Mouse (Mus musculus): ENCODE data around the gene Fli1. TPM values are rescaled to one million over a fixed set of nuclear protein-coding genes. Genes with fewer than 3 reads are reported as not detected.

Fli1 gene
- polyA plus RNA-seq, 1 experiment = 24.4 TPM

DNA sequence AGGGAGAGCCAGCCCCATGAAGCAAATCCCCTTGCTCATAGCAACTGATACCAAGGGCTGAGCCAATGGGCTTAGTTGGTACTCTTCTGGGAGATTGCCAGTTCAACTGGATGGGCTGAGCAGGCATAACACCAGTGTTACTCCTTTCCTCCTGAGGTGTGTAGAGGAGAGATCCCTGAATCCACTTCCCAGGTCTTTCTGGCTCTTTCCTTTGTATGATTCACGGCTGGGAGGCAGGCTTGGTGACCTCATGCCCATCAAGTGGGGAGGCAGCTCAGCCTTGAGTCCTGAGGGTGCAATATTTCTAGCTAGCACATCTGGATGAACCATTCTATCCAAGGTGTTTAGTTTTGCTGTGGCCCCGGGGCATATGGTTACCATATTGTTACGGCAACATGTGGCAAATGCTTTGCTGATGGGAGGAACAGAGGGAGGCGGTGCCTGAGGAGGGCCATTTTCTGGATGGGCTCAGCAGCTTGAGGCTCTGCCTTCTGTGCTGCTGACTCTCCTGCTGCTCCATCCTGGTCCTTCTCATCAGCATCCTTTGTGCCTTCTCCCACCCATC lies 52.8 kb downstream of the Fli1 start:
- DNase-seq (ENCODE audit: low read depth in 1 of 2, low spot score in 2 of 2) = no peak
- 88% methylated on average over 4 of the region's 4 CpGs for WGBS
- no peaks in the 10 kb centered on the region for H3K27me3 ChIP-seq (ENCODE audit: control insufficient read depth, insufficient read depth, low read length)
- H3K27ac ChIP-seq (ENCODE audit: insufficient read depth, low read length) = no peak overlapping the region
- TF ChIP-seq POLR2A (IDR thresholded peaks at IDR 0.05; ENCODE audit: low read depth, low read length) (no peak), CTCF (IDR thresholded peaks at IDR 0.05; ENCODE audit: extremely low read depth, insufficient read depth, insufficient read length, insufficient replicate concordance) (no peak)
- H3K4me3 ChIP-seq (ENCODE audit: extremely low read depth, insufficient read depth, insufficient read length) = no peak overlapping the region
- peaks cover 3% of the 10 kb centered on the region; the same call in 1 of the 2 replicates for H3K36me3 ChIP-seq (ENCODE audit: control insufficient read depth, insufficient read depth, low read length)
- peaks cover 41% of the 10 kb centered on the region; the same call in 1 of the 2 replicates for H3K4me1 ChIP-seq (ENCODE audit: control insufficient read depth, insufficient read depth, insufficient read length)

DNA sequence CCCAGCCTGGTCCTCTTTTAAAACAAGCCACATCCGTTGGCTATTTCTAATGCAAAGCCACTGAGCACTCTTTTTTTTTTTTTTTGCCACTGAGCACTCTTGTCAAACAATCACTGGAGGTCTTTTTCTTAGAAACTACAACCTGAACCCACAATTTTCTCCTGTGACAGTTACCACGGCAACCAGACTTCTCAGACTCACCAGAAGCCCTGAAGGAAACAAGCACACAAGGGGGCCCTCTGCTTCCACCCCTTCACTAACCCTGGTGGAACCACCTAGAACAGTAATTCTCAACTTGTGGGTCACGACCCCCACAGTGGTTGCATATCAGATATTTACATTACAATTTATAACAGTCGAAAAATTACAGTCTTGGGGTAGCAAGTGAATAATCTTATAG lies 53.3 kb downstream of the Fli1 start:
- no peak for TF ChIP-seq CTCF (IDR thresholded peaks at IDR 0.05; ENCODE audit: extremely low read depth, insufficient read depth, insufficient read length, insufficient replicate concordance)
- no peak for TF ChIP-seq POLR2A (IDR thresholded peaks at IDR 0.05; ENCODE audit: low read depth, low read length)
- peaks cover 37% of the 10 kb centered on the region; the same call in 1 of the 2 replicates for H3K4me1 ChIP-seq (ENCODE audit: control insufficient read depth, insufficient read depth, insufficient read length)
- H3K4me3 ChIP-seq (ENCODE audit: extremely low read depth, insufficient read depth, insufficient read length) = no peak overlapping the region
- H3K36me3 ChIP-seq (ENCODE audit: control insufficient read depth, insufficient read depth, low read length) = peaks cover 7% of the 10 kb centered on the region
- WGBS = 37% methylated on average over 4 of the region's 4 CpGs
- DNase-seq (ENCODE audit: low read depth in 1 of 2, low spot score in 2 of 2) = no peak
- no peak overlapping the region for H3K27ac ChIP-seq (ENCODE audit: insufficient read depth, low read length)
- H3K27me3 ChIP-seq (ENCODE audit: control insufficient read depth, insufficient read depth, low read length) = no peaks in the 10 kb centered on the region

DNA sequence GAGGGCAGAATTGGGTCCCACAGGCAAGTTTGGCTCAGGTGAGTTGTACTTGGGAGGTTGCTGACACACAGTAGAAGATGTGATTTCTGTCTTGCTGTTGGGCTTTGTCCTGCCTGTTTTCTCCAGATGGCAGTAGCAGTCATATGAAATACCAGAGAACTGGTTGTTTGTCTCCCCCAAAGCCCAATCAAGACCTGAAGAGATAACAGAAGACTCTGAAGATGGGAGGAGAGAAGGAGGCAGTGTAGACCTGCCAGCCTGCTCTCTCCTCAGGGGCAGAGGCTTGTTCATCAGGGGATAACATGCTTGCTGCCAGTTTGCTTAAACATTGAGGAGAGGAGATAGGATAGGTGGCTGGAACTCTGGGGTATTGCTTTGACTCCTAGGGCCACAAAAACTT lies 54.0 kb downstream of the Fli1 start:
- H3K27ac ChIP-seq (ENCODE audit: insufficient read depth, low read length) = peak overlapping the region; percentile 37; the same call in 1 of the 2 replicates
- H3K27me3 ChIP-seq (ENCODE audit: control insufficient read depth, insufficient read depth, low read length) = no peaks in the 10 kb centered on the region
- TF ChIP-seq CTCF (IDR thresholded peaks at IDR 0.05; ENCODE audit: extremely low read depth, insufficient read depth, insufficient read length, insufficient replicate concordance) (no peak), POLR2A (IDR thresholded peaks at IDR 0.05; ENCODE audit: low read depth, low read length) (no peak)
- H3K4me1 ChIP-seq (ENCODE audit: control insufficient read depth, insufficient read depth, insufficient read length) = peaks cover 33% of the 10 kb centered on the region; the same call in 1 of the 2 replicates
- no peak overlapping the region for H3K4me3 ChIP-seq (ENCODE audit: extremely low read depth, insufficient read depth, insufficient read length)
- DNase-seq (ENCODE audit: low read depth in 1 of 2, low spot score in 2 of 2) = no peak
- peaks cover 11% of the 10 kb centered on the region for H3K36me3 ChIP-seq (ENCODE audit: control insufficient read depth, insufficient read depth, low read length)

- peaks cover 13% of the 10 kb centered on the region for H3K36me3 ChIP-seq (ENCODE audit: control insufficient read depth, insufficient read depth, low read length)
- H3K4me1 ChIP-seq (ENCODE audit: control insufficient read depth, insufficient read depth, insufficient read length) = peaks cover 26% of the 10 kb centered on the region; the same call in 1 of the 2 replicates
- no peak for DNase-seq (ENCODE audit: low read depth in 1 of 2, low spot score in 2 of 2)
- H3K27ac ChIP-seq (ENCODE audit: insufficient read depth, low read length) = no peak overlapping the region
- 63% methylated on average over 5 of the region's 5 CpGs for WGBS
- no peak overlapping the region for H3K4me3 ChIP-seq (ENCODE audit: extremely low read depth, insufficient read depth, insufficient read length)
- no peaks in the 10 kb centered on the region for H3K27me3 ChIP-seq (ENCODE audit: control insufficient read depth, insufficient read depth, low read length)
- no peak for TF ChIP-seq CTCF (IDR thresholded peaks at IDR 0.05; ENCODE audit: extremely low read depth, insufficient read depth, insufficient read length, insufficient replicate concordance)
- TF ChIP-seq POLR2A (IDR thresholded peaks at IDR 0.05; ENCODE audit: low read depth, low read length) = no peak
Observed at GRCm38 (mm10) chr9:32487823-32488222, 54.8 kb downstream of the Fli1 start.

DNA sequence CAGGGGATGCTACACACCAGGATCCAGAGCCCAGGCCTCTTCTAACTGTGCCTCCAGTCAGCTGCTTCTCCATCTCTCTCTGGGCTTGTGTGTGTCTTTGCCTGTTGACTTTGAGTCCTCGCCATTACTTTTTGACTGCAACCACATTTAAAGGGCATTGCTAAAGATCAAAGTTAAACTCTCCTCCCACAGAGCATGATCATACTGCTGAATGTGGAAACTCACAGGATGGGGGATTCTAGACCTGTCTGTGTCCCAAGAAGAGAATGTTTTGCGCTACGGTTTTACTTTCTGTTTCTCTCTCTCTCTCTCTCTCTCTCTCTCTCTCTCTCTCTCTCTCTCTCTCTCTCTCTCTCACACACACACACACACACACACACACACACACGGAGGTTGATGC lies 55.3 kb downstream of the Fli1 start:
- H3K27me3 ChIP-seq (ENCODE audit: control insufficient read depth, insufficient read depth, low read length) = no peaks in the 10 kb centered on the region
- H3K4me3 ChIP-seq (ENCODE audit: extremely low read depth, insufficient read depth, insufficient read length) = no peak overlapping the region
- H3K27ac ChIP-seq (ENCODE audit: insufficient read depth, low read length) = peak overlapping the region; percentile 46; the same call in 1 of the 2 replicates
- H3K36me3 ChIP-seq (ENCODE audit: control insufficient read depth, insufficient read depth, low read length) = peaks cover 17% of the 10 kb centered on the region
- TF ChIP-seq POLR2A (IDR thresholded peaks at IDR 0.05; ENCODE audit: low read depth, low read length) = no peak
- no peak for TF ChIP-seq CTCF (IDR thresholded peaks at IDR 0.05; ENCODE audit: extremely low read depth, insufficient read depth, insufficient read length, insufficient replicate concordance)
- WGBS = 45% methylated on average over 4 of the region's 4 CpGs
- DNase-seq (ENCODE audit: low read depth in 1 of 2, low spot score in 2 of 2) = no peak
- peaks cover 23% of the 10 kb centered on the region; the same call in 1 of the 2 replicates for H3K4me1 ChIP-seq (ENCODE audit: control insufficient read depth, insufficient read depth, insufficient read length)

- peaks cover 27% of the 10 kb centered on the region for H3K36me3 ChIP-seq (ENCODE audit: control insufficient read depth, insufficient read depth, low read length)
- TF ChIP-seq CTCF (IDR thresholded peaks at IDR 0.05; ENCODE audit: extremely low read depth, insufficient read depth, insufficient read length, insufficient replicate concordance) = no peak
- TF ChIP-seq POLR2A (IDR thresholded peaks at IDR 0.05; ENCODE audit: low read depth, low read length) = no peak
- H3K27ac ChIP-seq (ENCODE audit: insufficient read depth, low read length) = no peak overlapping the region
- no peaks in the 10 kb centered on the region for H3K27me3 ChIP-seq (ENCODE audit: control insufficient read depth, insufficient read depth, low read length)
- WGBS = 47% methylated on average over 5 of the region's 5 CpGs
- peaks cover 12% of the 10 kb centered on the region; the same call in 1 of the 2 replicates for H3K4me1 ChIP-seq (ENCODE audit: control insufficient read depth, insufficient read depth, insufficient read length)
- no peak for DNase-seq (ENCODE audit: low read depth in 1 of 2, low spot score in 2 of 2)
- H3K4me3 ChIP-seq (ENCODE audit: extremely low read depth, insufficient read depth, insufficient read length) = no peak overlapping the region
Observed at GRCm38 (mm10) chr9:32480418-32480817, 62.2 kb downstream of the Fli1 start.

- Histone ChIP-seq H3K36me3 (ENCODE audit: control insufficient read depth, insufficient read depth, low read length) (peaks cover 26% of the 10 kb centered on the region), H3K4me1 (ENCODE audit: control insufficient read depth, insufficient read depth, insufficient read length) (peaks cover 17% of the 10 kb centered on the region; the same call in 1 of the 2 replicates), H3K27ac (ENCODE audit: insufficient read depth, low read length) (no peak overlapping the region), H3K4me3 (ENCODE audit: extremely low read depth, insufficient read depth, insufficient read length) (no peak overlapping the region), H3K27me3 (ENCODE audit: control insufficient read depth, insufficient read depth, low read length) (no peaks in the 10 kb centered on the region)
- WGBS = 63% methylated on average over 3 of the region's 3 CpGs
- no peak for DNase-seq (ENCODE audit: low read depth in 1 of 2, low spot score in 2 of 2)
- no peak for TF ChIP-seq CTCF (IDR thresholded peaks at IDR 0.05; ENCODE audit: extremely low read depth, insufficient read depth, insufficient read length, insufficient replicate concordance)
- TF ChIP-seq POLR2A (IDR thresholded peaks at IDR 0.05; ENCODE audit: low read depth, low read length) = no peak
Observed at GRCm38 (mm10) chr9:32478799-32479198, 63.9 kb downstream of the Fli1 start.
